Mouse (Mus musculus) spleen, postnatal 4 days (tissue): Measurements from ENCODE around the gene 2410004B18Rik.
"Not testable (repeated sequence)": the region's sequence is repeated elsewhere in the genome, so short reads cannot be mapped to it uniquely, and the experiment has no call there.

Experiments
- DNase-seq, 2 experiments: peaks; one replicate each; pipeline ENCODE4 v3.0.0; 2022; ENCODE audit warnings: low spot score in 2 of 2

2410004B18Rik gene

GRCm38 (mm10) chr3:145937505-145938404 lies at the start of gene 2410004B18Rik:
Gene 2410004B18Rik (plus strand): TSS chr3:145938014.
- peak; percentile 92 to 98 for DNase-seq

- DNase-seq, result no peak
These were observed 47.3 kb upstream of the 2410004B18Rik start for GRCm38 (mm10) chr3:145890346-145891132.

- no peak for DNase-seq
These were observed 45.4 kb upstream of the 2410004B18Rik start for GRCm38 (mm10) chr3:145892451-145892850.

GRCm38 (mm10) chr3:145894131-145894530 lies 43.7 kb upstream of the 2410004B18Rik start:
- DNase-seq, result no peak

GRCm38 (mm10) chr3:145897749-145898148 lies 40.1 kb upstream of the 2410004B18Rik start:
- DNase-seq, result no peak

GRCm38 (mm10) chr3:145899832-145900231 lies 38.0 kb upstream of the 2410004B18Rik start:
- no peak for DNase-seq

GRCm38 (mm10) chr3:145903530-145903929 lies 34.3 kb upstream of the 2410004B18Rik start:
- DNase-seq, result no peak

GRCm38 (mm10) chr3:145904850-145905776 lies 32.7 kb upstream of the 2410004B18Rik start:
- DNase-seq, result peak; percentile 36 to 80

GRCm38 (mm10) chr3:145906582-145906981 lies 31.2 kb upstream of the 2410004B18Rik start:
- DNase-seq, result no peak

- DNase-seq, result no peak
These were observed 25.3 kb upstream of the 2410004B18Rik start for GRCm38 (mm10) chr3:145912512-145912911.

GRCm38 (mm10) chr3:145913263-145913662 lies 24.6 kb upstream of the 2410004B18Rik start:
- no peak for DNase-seq

- DNase-seq, result not testable (repeated sequence)
These were observed 23.9 kb upstream of the 2410004B18Rik start for GRCm38 (mm10) chr3:145913942-145914341.

GRCm38 (mm10) chr3:145916374-145916773 lies 21.4 kb upstream of the 2410004B18Rik start:
- no peak for DNase-seq

- no peak for DNase-seq
These were observed 21.0 kb upstream of the 2410004B18Rik start for GRCm38 (mm10) chr3:145916826-145917225.

GRCm38 (mm10) chr3:145922019-145922854 lies 15.6 kb upstream of the 2410004B18Rik start, which contains the start of gene Bcl10:
Gene Bcl10 (plus strand): TSS chr3:145922804.
- no peak for DNase-seq

- DNase-seq, result no peak
These were observed 14.8 kb upstream of the 2410004B18Rik start for GRCm38 (mm10) chr3:145922971-145923370.

- DNase-seq, result peak; percentile 99
These were observed 13.8 kb upstream of the 2410004B18Rik start for GRCm38 (mm10) chr3:145923874-145924577.

GRCm38 (mm10) chr3:145924649-145925337 lies 13.0 kb upstream of the 2410004B18Rik start:
- peak; percentile 52 to 84 for DNase-seq

GRCm38 (mm10) chr3:145925506-145925905 lies 12.3 kb upstream of the 2410004B18Rik start:
- no peak for DNase-seq
